Mouse (Mus musculus) frontal cortex, postnatal 14 days (tissue): ENCODE results near the gene Rundc3a.
"Not testable (repeated sequence)": the region's sequence is repeated elsewhere in the genome, so short reads cannot be mapped to it uniquely, and the experiment has no call there.

Experiments used
- DNase-seq, 2 experiments: peaks; one replicate each; pipeline ENCODE4 v3.0.0; 2022; ENCODE audit warnings: low spot score in 2 of 2

The Rundc3a gene

DNA sequence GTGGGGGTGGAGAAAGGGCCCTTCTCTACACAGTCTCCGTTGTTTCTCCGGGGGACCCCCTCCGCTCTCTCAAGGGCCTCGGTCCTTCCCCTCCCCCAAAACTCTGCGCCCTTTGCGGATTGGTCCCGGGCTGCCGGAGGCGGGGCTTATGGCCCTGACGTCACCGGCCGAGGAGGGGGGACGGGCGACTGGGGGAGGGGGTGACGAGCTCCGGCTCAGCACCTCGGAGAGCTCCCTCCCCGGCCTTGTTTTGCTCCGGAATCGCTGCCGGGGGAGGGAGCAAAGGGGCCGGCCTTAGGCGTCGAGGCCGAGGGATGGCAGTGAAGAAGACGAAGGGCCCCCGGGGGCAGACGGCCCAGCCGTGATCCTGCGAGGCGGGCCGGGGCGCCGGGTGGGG, at the start of gene Rundc3a:
Rundc3a (plus strand) TSS at position 166 of the 397 bp plus-strand sequence.
- DNase-seq = peak; percentile 91 to 95

DNA sequence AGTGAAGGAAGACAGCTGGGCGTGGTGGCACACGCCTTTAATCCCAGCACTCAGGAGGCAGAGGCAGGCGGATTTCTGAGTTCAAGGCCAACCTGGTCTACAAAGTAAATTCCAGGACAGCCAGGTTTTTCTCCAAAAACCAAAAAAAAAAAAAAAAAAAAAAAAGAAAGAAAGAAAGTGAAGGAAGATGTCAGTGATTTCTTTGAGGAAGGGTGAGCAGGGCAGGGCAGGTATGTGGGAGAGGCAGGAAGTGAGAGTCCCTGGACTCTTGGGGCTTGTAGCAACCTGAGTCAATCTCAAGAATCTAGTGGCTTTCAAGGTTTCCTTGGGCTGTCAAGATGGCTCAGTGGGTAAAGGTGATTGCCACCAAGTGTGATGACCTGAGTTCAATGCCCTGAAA, 48.7 kb upstream of the Rundc3a start:
- no peak for DNase-seq

- DNase-seq = no peak
Observed at GRCm38 (mm10) chr11:102346926-102347325, 46.3 kb upstream of the Rundc3a start.

DNA sequence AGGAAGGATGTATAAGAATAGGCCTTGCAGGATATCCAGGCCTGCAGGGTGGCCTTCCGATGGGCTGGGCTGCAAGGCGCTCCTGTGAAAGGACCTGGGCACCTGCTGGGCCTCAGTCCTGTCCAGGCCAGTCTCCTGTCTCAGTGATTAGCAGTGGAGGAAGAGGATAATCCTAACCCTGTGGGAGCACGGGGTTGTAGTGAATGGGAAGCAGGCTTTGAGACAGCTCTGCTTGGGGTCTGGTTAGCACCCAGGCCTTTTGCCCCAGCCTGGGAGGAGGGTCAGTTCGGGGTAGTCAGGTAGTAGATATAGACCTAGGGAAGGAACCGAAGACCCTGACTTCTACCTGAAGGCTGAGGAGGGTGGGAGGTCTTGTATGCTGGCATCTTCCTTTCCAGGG, 45.5 kb upstream of the Rundc3a start:
- DNase-seq = no peak

DNA sequence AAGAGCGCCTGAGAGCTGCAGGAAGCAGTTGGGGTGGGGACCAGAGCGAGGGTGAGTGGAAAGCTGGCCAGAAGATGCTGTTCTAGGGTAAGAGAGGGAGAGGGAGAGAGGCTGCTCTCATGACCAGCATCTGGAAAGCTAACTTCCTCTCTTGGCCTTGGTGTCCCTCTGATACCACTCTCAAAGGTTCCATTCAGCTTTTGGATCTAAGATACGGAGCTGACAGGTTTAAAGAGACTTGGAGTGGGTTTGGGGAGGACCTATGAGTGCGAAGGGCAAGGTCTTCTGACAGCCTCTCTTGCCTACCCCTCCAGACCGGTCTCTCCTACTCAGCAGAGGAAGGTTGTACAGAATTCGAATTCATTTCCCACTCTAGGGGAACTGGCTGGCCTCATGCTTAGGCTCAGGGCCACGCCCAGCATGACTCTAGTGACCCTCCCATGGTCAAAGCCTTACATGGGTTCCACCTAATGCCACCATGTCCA, 45.1 kb upstream of the Rundc3a start:
- no peak for DNase-seq

- DNase-seq = no peak
Observed at GRCm38 (mm10) chr11:102348771-102349170, 44.4 kb upstream of the Rundc3a start.

GRCm38 (mm10) chr11:102349189-102349954, 43.8 kb upstream of the Rundc3a start:
- no peak for DNase-seq

DNA sequence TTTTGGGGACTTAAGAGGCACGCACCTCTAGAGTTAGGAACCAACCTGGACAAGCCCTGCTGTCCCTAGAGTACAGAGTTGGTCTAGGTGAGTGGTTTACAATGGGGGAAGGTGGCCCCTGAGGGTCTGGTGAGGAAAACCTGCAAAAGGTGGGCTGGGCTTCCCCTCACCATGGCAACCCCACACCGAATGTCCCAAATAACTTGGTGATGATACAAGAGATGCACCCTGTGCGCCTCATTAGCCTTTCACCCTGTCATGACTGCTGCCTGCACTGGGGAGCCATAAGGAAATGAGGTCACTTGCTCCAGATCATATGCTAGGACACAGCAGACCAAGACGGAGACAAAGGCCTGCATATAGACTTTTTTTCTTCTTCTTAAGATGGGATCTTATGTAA, 42.8 kb upstream of the Rundc3a start:
- no peak for DNase-seq

- DNase-seq = no peak
Observed at GRCm38 (mm10) chr11:102350981-102351523, 42.2 kb upstream of the Rundc3a start.

DNA sequence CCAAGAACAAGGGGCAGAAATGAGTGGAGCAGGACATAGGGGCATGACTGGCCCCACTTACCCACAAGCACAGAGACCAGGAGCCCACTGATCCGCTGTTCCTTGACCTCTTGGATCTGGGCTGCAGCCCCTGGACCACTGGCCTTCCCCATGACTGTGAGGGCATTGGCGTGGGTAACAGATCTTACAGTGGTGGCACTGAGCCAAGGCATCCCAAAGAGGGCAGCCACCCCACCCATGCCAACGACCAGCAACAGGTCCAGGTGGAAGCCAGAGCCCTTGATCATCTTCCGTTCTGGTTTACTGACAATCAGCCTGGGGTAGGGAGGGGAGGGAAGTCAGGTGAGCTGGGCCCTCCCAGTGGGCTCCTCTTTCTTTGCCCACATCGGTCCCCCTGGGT, 40.8 kb upstream of the Rundc3a start:
- DNase-seq = no peak

DNA sequence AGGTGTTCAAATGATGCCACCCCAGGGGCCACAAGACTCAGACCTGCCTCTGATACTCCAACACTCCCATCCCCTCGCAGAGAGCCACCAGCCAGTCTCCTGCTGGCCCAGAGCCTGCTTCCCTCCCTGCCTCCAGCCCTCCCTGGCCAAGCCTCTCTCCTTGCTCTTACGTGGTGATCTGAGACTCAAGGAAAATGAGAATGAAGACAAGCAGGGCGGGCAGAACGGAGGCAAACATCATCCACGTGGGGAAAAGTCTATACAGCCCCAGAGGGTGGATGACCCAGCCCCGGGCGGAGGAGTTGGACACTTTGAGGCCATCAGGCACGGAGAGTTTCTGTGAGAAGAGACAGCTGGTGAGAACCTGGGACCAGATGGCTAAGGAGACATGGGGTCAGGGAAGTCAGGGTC, 40.2 kb upstream of the Rundc3a start:
- no peak for DNase-seq

DNA sequence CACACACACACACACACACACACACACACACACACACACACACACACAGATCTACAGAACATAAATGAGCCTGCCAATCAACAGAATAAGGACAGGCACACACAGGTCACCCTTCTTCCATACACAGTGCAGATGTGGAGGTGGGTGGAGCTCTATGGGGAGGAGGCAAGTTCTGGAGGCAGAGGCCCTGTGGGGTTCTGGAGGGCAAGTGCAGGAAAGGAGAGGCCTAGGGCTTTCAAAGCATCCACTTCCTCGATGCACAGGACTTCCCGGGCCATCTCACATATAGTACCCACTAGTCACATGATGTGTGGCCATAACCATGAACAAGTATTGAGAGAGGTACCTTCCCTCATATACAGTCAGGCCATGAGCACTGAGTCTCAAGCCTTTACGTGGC, 37.7 kb upstream of the Rundc3a start:
- no peak for DNase-seq

DNA sequence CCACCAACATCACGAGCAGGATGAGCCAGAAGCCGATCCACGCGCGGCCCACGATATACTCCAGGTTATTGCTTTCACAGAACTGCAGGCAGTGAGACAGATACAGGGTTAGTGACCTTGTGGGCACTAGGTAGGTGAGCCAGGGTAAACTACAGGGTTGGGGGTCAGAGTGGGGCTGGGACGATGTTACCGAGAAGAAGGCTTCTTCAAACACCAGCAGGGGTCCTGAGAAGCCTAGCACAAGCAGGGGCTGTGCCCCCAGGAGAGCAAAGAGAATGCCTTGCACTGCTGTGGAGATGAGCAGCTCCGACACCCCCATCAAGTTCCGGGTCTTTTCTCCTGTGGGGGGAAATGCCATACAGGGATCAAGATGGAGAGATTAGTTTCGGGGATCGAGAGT, 37.0 kb upstream of the Rundc3a start:
- no peak for DNase-seq

DNA sequence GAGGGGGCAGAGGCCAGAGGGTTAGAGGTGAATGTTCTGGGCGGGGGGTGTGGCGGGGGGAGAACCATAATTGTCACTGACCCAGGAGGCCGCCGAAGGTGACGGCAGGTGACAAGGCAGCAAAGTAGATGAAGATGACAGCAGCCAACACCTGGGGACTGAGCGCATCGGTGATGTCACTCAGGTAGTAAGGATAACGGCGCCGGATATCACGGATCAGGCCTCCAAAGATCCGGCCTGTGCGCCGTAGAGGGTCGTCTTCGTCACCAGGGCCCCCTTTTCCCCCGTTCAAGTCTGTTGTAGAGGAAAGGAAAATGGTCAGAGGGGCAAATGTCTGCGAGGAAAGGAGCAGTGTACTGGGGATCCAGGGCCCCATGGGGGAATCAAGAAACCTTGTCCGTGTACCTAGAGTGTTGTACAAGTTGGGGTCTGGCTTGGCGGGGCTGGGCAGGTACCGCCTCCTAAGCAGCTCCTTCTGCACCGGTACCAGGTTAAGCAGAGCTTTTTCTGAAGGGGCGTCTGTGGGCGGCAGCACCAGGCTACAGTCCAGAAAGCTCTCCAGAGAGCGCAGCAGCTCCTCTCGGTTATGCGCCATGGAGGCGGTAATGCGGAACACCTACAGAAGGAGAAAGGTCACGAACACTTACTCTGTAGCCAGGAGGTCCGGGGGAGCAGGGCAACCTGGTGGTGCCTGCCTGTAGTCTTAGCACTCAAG, 36.4 kb upstream of the Rundc3a start:
- no peak for DNase-seq

DNA sequence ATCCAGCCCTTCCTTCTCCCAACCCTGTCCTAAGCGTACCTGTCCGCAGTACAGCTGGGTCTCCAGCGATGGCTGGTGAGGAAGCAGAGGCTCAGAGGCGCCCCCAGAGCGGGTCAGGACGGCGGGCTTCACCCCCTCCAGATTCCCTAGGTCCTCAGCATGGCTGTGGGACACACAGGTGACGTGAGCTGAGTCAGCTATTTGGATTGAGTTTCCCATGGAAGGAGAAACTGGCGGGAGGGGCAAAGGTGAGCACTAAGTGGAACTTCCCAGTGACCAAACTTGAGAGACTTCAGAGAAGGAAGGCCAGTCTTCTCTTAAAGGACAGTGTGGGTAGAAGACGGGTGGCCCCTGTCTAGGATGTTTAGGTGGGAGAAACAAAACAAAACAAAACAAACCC, 34.8 kb upstream of the Rundc3a start:
- DNase-seq = no peak

GRCm38 (mm10) chr11:102361776-102362495, 31.3 kb upstream of the Rundc3a start:
- no peak for DNase-seq

DNA sequence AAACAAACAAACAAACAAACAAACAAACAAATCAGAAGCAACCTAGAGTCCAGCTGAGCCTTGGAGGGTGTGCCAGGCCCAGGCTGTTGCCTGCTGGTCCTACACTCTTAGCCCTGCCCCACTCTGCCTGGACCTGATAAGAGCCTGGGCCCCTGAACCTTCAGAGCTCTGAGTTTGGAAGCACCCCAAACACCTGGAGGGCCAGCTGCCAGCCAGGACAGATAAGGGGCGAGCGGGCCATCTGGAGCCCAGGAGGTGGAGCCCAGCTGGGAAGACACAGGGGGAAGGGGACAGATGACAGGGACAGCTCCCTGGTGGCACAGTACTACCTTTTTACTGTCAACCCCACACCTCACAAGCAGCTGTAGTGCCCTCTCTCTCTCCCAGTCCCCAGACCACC, 29.6 kb upstream of the Rundc3a start:
- no peak for DNase-seq

GRCm38 (mm10) chr11:102364570-102365371, 28.4 kb upstream of the Rundc3a start:
- no peak for DNase-seq

DNA sequence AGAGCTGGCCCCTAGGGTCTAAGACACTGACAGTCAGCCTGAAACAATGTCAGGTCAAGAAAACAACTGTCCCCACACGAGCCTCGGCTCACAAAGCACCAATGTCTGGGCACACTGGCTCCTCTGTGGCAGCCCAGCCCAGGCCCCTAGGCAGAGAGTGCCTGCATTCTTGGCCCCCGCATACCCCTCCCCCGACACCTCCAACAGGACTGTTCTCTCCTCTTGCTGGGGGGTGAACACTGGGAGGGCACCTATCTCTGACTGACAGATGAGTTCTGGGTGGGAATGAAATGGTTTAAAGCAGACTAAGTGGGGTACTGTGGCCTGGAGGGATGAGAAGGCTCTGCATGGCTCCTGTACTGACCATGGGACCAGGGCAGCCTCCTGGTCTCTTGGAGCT, 27.5 kb upstream of the Rundc3a start:
- DNase-seq = no peak

DNA sequence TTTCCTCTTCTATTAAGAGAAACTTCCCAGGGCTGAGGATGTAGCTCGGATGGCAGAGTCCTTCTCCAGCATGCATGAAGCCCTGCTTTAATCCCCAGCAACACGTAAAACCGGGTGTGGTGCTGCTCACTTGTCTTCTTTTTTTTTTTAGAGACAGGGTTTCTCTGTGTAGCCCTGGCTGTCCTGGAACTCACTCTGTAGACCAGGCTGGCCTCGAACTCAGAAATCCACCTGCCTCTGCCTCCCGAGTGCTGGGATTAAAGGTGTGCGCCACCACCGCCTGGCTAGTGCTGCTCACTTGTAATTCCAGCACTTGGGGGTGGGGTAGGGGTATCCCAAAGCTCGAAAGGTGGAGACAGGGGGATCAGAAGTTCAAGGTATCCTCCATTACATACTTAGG, 27.1 kb upstream of the Rundc3a start, which contains the start of gene Slc4a1:
Slc4a1 (minus strand) TSS at position 101 of the 400 bp plus-strand sequence.
- not testable (repeated sequence) for DNase-seq
